Mouse (Mus musculus) right cerebral cortex, postnatal 10 days (tissue): Measurements from ENCODE around the gene Kdm5b.

Experiments
- DNase-seq, 2 experiments: peaks; one replicate each; pipeline ENCODE4 v3.0.0; 2021; ENCODE audit warnings: low spot score in 2 of 2

Gene Kdm5b

GRCm38 (mm10) chr1:134549632-134550132, 10.3 kb upstream of the Kdm5b start, which contains the start of gene Mgat4e:
Gene Mgat4e, minus strand, starts transcription at chr1:134549682.
- no peak for DNase-seq

GRCm38 (mm10) chr1:134551869-134552268, 8.1 kb upstream of the Kdm5b start:
- DNase-seq: no peak

DNA sequence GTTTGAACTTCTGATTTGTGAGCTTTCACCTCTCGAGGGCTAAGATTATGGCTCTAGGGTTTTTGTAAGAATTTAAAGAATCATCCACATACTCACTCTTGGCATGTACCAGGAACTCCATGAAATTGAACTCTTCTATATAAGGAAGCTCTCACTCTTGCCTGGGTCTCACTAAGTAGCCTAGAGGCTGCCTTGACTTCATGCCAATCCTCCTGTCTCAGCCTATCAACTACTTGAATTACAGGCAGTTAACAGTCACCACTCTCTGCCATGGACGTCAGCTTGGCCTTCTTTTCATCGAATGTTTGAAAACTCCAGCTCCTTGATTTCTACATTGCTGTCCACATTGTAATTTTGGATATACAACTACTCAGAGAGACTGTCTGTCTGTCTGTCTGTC, 7.6 kb upstream of the Kdm5b start:
- DNase-seq: no peak

DNA sequence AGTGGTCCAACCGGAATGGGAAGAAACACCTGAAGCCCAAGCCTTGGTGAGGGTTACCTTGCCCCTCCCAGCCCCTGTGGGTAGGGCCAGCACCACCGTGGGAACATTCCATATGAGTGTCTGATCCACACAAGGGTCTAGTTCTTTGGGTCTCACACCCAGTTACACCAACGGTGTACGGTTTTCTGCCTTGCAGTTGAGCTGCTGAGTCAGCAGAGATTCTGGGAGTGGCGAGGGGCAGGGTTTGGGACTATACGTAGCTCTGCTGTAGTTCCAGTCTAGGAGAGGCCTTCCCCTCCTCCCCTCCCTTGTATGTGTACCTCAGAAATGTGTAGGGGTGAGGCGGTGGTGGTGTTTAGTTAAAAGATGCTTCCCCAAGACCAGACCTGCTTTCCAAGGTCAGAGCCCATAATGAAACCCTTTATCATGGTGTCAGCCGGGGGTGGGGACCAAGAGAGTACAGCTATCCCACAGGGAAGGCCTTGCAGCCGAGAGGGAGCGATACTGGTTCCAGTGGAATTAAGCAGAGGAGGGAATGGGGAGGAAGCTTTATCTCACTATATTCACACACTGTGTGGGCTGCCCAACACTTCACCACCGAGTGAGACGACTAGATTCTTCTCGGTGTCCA, 4.6 kb upstream of the Kdm5b start:
- DNase-seq: no peak

GRCm38 (mm10) chr1:134555871-134556670, 3.9 kb upstream of the Kdm5b start:
- DNase-seq: peak; percentile 79 to 84

GRCm38 (mm10) chr1:134556671-134557218, 3.2 kb upstream of the Kdm5b start:
- peak; percentile 96 to 97 for DNase-seq

DNA sequence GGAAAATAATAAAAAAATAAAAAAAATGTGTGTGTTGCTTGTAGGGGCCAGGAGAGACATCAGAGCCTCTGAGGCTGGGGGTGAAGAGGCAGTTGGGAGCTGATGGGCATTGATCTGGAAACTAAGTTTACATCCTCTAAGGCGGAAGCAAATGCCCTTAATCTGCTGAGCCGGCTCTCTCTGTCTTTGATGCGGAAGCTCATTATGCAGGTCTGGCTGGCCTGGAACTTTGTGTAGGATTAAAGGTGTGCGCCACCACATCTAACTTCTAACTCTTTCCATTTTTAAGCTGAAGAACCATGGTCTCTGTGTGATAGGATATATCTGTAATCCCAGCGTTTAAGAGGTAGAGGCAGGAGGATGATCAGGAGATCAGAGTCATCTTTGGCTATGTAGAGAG, 1.5 kb upstream of the Kdm5b start:
- no peak for DNase-seq

DNA sequence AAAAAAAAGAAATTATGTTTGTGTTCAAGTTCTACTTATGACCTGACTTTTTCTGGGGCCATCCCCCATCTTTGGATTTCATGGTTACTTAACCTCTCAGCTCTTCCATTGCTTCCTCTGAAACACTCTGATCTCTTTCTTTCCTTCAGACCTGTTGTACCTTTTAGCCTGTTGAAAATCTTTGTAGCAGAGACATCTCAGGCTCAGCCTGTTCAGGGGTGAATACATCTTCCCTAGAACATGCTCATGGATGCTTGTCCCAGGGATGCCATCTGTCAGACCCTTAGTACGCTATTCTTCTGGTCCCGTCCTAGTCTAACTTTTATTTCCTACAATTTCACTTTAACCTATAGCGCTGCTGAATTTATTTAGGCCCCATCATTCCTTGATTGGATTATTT, 745 bp upstream of the Kdm5b start:
- DNase-seq: no peak

DNA sequence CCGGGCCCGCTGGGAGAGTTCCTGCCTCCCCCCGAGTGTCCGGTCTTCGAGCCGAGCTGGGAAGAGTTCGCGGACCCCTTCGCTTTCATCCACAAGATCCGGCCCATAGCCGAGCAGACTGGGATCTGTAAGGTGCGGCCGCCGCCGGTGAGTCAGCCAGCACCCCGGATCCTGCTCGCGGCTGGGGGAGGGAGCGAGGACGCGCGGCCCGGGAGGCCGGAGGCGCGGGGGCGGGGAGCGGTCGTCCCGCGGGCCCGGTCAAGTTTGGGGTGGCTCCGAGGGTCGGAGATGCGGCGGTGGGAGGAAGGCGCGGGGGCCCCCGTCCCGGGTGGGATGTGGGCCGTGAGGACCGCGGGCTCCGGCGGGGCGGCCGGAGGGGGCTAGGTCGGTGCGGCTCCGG, 425 bp downstream of the Kdm5b start:
- peak; percentile 51 to 59 for DNase-seq

DNA sequence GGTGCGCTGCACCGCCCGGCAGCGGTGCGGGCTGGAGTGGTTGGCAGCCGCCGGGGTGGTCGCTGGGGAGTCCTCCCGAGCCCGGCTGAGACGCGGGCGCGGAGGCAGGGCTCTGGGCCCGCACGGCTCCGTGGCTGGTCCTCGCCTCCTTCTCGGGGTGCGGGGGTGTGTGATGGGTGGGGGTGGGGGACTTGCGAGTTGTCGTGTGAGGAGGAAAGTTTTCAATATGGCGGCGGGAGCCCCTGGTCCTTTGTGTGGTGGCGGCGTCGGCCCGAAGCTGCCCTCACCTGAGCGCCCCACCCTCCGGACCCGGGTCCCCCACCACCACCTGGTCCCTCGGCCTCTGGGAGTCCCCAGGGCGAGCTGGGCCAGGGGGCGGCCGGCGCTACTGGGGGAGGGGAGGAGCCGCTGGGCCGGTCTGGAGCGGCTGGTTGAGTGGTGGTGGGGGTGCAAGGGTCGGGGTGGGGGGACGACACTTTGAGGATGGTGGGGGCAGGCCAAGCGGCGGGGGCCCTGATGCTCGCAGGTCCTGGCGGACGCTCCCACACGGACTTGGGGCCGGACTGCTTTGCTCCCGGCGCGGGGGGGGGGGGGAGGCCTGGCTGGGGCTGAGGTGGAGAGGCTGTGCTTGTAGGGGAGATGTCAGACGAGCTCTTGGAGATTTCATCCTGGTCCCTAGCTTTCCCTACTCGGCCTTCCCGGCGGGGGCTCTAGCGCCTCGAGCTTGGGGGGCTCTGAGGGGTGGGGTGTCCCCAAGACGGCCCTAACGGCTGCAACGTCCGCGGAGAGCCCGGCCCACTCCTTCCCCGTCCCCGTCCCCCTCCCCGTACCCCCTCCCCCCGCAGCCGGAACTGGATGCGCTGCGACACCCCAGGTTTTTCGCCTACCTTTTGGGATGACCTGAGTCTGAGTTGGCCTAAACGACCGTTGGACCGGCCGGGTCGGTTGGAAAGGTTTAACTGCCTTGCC, 1.1 kb downstream of the Kdm5b start:
- peak; percentile 66 to 71 for DNase-seq

DNA sequence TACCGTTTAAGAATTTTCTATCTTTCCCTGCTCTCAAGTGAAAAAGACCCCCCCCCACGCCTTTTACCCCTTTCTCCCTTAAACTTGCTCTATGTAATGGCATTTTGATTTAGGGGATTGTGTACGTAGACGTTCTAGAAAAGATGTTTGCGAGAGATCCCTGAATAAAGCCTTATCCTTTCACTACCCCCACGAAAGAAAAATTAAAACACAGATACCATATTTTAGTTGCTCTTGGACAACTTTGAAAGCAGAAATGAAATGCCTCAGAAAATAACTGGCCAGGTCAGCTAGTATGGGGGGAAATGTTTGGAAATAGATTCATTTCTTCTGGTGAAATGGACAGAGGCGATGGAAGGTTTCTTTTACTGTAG, 1.8 kb downstream of the Kdm5b start:
- DNase-seq: no peak

DNA sequence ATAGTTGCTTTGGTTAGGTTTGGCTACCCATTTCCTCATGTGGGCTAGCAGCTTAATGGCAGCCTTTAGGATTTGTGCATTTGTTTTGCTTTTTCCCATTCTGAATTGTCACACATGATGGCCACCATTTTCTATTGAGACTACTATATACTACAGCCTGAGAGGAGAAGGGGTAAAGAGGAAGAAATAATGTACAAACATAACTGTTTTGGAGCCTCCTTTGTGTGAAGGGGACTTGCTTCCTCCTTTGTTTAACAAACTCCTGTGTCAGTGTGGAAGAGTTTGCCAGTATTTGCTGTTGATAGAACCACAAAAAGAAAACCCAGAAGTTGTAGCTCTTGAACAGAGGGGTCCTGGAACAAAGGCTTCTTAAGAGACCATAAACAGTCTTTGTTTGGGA, 2.5 kb downstream of the Kdm5b start:
- DNase-seq: no peak

DNA sequence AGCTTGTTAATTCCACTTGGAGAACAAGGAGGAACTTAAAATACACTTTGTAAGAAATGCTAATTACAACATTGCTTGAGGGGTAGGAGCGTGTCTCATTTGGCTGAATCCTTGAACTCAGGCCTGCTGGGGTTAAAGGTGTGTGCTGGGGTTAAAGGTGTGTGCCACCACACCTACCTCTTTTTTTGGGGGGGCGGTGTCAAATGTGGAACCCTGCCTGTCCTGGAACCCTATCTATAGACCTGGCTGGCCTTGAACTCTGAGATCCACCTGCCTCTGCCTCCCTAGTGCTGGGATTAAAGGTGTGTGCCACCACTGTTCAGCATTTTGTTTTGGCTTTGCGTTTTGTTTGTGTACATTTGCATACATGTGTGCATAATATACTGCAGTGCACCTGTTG, 3.8 kb downstream of the Kdm5b start:
- no peak for DNase-seq

GRCm38 (mm10) chr1:134567511-134567910, 7.5 kb downstream of the Kdm5b start:
- DNase-seq: no peak

- DNase-seq: no peak
Observed at GRCm38 (mm10) chr1:134570171-134570570, 10.2 kb downstream of the Kdm5b start.

- DNase-seq: no peak
Observed at GRCm38 (mm10) chr1:134570631-134571030, 10.7 kb downstream of the Kdm5b start.

DNA sequence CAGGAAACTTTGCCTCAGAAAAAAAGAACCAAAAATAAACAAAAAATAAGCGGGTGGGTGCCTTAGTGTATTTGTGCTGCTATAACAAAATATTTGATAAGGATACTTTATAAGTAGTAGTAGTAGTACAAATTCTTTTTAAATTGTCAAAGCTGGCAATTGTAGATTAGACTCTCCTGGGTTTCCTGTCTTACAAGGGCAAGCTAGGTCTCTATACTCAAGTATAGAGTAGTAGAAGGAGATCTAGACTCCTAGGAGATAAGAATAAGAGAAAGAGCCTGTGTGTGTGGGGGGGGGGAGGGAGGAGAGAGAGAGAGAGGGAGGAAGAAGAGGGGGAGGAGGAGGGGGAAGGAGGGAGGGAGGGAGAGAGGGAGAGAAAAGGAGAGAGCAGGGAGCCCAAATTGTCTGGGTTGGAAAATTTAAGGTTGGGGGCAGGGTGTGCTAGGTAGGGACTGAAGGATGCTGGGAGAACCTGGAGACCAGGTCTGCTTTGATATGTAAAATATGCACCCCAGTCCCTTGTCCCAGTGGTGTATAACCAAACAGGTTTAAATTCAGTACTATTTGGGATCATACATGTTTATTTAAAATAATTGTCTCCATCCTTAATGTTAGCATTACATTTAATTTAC, 13.4 kb downstream of the Kdm5b start:
- DNase-seq: no peak

DNA sequence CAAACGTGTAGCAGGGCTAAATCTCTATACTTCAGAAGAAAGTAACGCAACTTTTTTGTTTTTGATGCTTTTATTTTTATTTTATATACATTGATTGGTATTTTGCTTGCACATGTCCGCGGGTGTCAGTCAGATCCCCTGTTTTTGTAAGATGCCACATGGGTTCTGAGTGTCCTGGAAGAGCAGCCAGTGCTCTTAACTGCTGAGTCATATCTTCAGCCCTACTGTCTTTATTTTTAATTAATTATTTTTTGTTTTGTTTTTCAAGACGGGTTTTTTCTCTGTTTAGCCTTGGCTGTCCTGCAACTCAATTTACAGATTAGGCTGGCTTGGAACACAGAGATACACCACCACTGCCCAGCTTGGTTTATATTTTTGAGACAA, 14.0 kb downstream of the Kdm5b start:
- no peak for DNase-seq

DNA sequence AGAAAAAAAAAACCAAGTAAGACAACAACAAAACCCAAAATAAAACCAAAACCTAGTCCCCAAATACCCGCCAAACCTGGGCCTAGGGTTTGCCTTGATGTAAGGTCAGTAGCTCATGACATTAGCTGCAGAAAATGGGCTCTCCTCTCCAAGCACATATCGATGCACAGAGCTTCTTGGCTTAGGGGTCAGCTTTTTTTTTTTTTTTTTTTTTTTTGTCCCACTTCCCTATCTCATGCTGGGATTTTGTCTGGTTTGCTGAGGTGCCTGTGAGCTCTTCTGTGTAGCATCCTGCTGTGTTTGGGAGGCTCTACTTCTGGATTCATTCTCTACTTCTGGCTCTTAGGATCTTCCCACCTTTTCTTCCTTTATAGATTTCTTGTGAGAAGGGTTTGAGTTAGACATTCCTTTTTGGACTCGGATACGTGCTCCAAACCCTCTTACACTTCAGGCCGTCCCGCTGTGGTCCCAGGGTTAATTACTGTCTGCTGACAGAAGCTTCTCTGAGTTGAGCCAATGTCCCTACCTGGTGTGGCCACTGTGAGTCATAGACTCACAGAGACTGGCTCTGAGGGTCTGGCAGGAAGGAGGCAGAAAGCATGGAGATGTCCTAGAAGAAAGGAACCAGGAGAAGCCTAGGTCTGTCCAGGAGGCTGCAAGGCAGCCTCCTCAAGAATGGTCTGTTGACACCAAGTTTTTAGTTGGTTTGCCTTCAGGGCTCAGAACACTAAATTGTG, 17.6 kb downstream of the Kdm5b start:
- no peak for DNase-seq

GRCm38 (mm10) chr1:134580796-134581195, 20.8 kb downstream of the Kdm5b start:
- DNase-seq: no peak

GRCm38 (mm10) chr1:134583560-134583959, 23.6 kb downstream of the Kdm5b start:
- no peak for DNase-seq
